Mouse (Mus musculus) embryo, embryonic 10 days (tissue): ENCODE measurements around the gene Zfp618.

Source experiments
- DNase-seq: peaks from one replicate; pipeline ENCODE4 v3.0.0-alpha.2; 2015; ENCODE audit warnings: low spot score

Gene Zfp618

DNA sequence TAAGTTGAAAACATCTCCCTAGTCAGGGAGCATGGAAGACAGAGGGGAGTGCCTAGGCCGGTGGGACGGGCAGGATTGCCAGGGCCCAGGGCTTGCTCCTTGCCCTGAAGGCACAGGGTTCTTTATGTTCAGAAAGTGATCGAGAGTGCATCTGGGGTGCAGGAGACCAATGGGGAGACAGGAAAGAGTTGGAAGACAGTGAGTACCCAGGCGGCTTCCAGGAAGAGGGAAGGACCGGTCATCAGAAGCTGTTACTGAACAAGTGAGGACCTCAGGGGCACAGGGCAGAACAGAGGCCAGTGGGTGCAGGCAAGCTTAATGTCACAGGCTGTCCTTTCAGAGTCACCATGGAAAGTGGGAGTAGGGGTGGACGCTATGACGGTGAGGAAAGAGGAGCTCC lies 192.8 kb downstream of the Zfp618 start:
- DNase-seq: no peak

DNA sequence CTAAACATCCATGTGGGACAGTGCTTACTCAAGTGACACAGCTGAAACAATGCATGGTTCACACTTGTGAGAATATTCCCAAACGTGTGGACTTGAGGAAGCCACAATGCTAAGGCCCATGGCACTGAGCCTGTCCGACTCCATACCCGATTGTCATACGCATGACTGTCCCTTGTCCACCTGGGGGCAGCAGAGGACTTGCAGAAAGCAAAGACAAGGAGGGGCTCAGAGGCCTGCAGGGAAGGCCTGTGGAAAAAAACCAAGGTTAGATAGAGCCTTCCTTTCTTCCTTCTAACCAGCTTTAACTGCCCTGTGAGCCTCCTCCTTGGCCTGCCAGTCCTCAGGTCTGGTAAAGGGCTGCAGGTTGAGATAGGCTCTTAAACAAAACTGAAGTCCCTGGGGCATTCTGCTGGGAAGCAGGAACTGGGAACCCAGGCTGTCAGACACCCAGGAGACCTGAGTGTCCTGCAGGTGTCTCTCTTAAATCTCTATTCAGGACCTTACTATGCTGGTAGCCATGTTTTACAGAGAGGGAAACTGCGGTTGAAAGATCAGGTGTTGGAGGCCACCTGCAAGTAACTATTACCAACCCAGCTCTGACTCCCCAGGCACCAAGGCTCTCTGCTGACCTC lies 193.7 kb downstream of the Zfp618 start:
- peak; percentile 92 for DNase-seq

DNA sequence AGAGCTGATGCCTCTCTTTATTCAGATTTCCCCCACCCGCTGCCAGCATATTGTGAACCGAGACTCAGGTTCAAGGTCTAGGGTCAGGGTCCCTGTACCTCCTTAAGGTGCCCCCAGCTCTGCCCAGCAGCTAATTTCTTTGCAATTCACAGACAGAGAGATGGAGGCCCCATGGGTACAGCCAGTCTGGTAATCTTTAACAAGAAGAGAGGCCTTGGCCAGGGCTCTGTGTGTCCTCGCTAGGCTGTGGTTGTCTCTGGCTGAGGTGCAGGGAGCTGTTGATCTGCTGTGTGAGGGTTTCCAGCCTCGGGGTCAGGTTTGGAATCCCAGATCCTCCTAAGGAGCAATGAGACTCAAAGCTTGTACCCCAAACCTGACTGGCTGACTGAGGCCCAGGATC lies 200.3 kb downstream of the Zfp618 start:
- DNase-seq: no peak

DNA sequence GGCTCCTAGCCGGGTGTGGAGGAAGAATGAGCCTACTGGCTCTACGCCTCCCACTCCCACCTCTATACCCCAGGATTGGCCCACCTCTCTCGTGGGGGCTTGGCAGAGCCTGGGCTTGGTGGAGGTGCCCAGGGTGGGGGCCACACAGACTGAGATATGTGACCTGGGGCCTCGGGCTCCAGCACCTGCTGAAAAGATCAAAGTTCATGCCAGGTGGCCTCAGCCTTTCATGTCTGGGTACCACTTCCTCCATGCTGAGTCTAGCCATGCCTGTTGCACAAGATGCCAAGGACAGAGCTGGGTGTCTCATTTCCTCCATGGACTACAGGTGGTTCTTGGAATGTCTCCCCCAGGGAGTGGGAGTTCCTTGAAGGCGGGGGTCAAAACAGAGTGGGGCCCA lies 200.9 kb downstream of the Zfp618 start:
- no peak for DNase-seq

DNA sequence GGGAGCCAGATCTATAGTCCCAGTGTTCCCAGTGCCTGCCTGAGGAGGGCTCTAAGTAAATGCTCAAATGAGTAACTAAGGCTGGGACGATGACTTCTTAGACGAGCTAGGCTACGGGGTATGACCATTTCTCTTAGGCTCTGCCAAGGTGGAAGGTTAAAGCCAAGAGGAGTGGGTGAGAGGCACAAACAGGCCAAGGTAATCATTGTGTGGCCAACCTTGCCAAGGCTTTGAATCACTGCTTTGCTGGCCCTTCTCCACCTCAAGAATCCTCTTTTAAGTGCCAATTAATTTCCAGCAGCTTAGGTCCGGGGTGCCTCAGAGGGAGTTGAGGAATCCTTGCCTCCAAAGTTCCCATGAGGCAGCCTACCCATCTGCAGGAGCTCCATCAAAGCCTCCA lies 204.7 kb downstream of the Zfp618 start:
- no peak for DNase-seq

DNA sequence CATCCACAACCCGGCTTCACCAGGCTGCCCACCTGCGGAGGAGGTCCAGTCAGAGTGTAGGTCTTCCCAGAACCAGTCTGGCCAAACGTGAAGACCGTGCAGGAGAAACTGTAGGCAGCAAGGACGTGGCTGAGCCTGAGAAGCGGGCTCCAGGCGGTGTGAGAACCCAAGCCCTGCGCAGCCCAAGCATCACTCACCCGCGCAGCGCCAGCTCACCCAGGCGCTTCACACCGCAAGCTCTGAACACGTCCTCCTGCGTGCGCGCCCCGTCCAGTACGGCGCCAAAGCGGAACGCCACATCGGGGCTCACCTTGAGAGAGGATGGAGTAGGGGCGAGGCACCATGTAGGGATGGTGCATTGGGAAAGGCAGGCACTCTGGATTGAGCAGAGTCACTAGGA lies 205.7 kb downstream of the Zfp618 start:
- no peak for DNase-seq

DNA sequence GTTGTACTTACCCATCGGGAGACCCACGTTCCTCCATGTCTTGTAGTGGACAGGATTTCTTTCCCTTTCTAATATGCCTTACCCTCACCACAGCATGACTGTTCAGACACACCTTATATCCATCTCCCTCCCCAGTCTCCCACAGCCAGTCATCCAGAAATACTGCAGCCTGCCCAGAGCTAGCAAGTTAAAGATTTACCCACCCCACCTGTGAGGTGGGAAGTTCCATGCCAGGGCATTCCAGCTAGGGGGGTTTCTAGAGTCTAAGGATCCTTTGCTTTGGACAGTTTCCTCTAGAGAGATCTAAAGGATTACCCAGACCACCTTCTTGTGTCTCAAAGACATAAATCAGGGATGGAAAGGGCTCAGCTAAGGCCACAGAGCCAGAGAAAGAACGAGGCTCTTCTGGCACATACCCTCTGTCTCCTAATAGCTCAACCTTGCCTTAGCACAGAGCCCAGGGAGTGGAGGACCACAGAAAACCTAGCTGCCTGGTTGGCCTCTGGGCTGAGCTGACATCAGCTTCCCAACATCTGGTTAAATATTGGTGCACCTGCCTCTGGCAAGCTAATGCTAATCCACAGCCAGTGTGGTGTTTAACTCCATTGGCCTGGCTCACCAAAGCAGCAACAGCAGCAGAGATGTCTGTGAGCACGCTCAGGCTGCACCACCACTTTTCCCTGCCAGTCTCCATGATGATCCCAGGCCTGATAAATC lies 206.8 kb downstream of the Zfp618 start, which contains the start of gene Kif12:
Gene Kif12, minus strand, starts transcription at position 163 of the 717 bp plus-strand sequence.
- no peak for DNase-seq

DNA sequence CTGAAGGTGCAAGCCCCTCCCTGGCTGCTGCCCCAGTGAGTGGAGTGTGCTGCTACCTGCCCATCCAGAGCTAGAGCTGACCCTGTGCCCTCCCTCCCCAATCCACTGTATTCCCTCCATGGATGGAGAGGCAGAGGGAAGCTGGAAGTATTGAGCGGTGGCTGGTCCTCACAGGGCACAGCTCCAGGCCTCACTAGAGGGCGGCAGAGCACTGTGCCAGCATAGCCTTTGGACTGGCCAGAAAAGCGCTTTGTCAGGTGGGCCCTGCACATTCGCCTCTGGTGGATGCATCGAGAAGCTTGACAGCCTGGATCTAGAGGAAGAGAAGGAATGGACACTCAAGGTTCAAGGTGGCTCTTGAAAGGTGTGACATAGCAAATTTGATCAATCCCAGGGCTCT lies 216.2 kb downstream of the Zfp618 start:
- peak; percentile 86 for DNase-seq

DNA sequence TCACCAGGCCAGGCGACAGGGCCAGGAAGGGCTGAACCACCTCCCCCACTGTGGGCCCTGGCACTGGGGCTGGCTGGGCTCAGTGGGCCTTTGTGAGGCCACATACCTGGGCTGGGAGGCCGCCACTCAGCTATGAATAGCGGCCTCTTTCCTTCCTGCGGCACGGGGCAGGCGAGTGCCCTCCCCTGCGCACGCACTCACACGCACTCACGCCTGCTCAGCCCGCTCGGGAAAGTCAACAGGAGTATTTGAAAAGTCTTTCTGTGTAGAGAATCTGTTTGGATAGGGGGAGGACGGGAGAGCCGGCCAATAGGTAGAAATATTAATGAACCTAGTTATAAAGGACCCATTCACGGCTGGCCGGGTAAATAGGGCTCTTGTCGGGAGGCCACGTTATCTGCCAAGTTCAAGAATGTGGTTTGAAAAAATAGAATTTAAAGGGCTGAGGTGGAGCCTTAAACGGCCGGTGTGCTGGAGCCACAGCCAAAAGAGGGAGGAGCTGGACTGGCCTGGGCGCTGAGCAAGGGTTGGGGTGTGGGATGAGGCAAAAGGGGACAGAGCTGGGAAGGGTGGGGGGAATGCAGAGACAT lies 221.0 kb downstream of the Zfp618 start:
- no peak for DNase-seq
